Mouse (Mus musculus) stomach, postnatal 0 days (tissue): ENCODE results near the gene Ccl9. TPM values are rescaled to one million over a fixed set of nuclear protein-coding genes. Genes with fewer than 3 reads are reported as not detected.
"Not testable (repeated sequence)": the region's sequence is repeated elsewhere in the genome, so short reads cannot be mapped to it uniquely, and the experiment has no call there.

Source experiments
- ATAC-seq: fragments of 200-750 bp; cut with Nextera tagmentation; 2 replicates; pipeline ENCODE4 v1.8.0; 2017; ENCODE audit not compliant: low FRiP score, low TSS enrichment
- DNase-seq: peaks from one replicate; pipeline ENCODE4 v3.0.0-alpha.2; 2016; ENCODE audit warnings: low spot score
- H3K27ac ChIP-seq: fragments of 300-500 bp; sonication (generic); replicated peaks from 2 replicates; pipeline ENCODE4 v1.5.1; 2014; ENCODE audit warnings: mild to moderate bottlenecking, control low read depth
- H3K27me3 ChIP-seq: fragments of 300-500 bp; sonication (generic); 2 replicates; pipeline ENCODE4 v1.6.1; 2014; ENCODE audit warnings: low read length; ENCODE audit not compliant: control insufficient read depth, insufficient read depth
- H3K36me3 ChIP-seq: fragments of 300-500 bp; sonication (generic); 2 replicates; pipeline ENCODE4 v1.6.1; 2014; ENCODE audit warnings: low read length, mixed read lengths; ENCODE audit not compliant: control insufficient read depth, insufficient read depth
- H3K4me1 ChIP-seq: fragments of 300-500 bp; sonication (generic); replicated peaks from 2 replicates; pipeline ENCODE4 v1.6.1; 2014; ENCODE audit warnings: antibody characterized with exemption; ENCODE audit not compliant: control insufficient read depth, insufficient read depth
- H3K4me2 ChIP-seq: fragments of 300-500 bp; sonication (generic); replicated peaks from 2 replicates; pipeline ENCODE4 v1.6.1; 2014; ENCODE audit warnings: low read depth, mild to moderate bottlenecking, control low read depth, moderate library complexity
- H3K4me3 ChIP-seq: fragments of 300-500 bp; sonication (generic); 2 replicates; pipeline ENCODE4 v1.5.1; 2014; ENCODE audit warnings: low read depth, low read length, control low read depth
- H3K9ac ChIP-seq: fragments of 300-500 bp; sonication (generic); 2 replicates; pipeline ENCODE4 v1.6.1; 2014; ENCODE audit warnings: mild to moderate bottlenecking, low read length, control low read depth, mixed read lengths
- H3K9me3 ChIP-seq: fragments of 300-500 bp; sonication (generic); 2 replicates; pipeline ENCODE4 v1.6.1; 2016; ENCODE audit warnings: low read length; ENCODE audit not compliant: control insufficient read depth
- CTCF ChIP-seq: IDR thresholded peaks from 2 replicates; pipeline ENCODE4 v1.5.1; 2016; ENCODE audit warnings: antibody characterized with exemption, low read depth, mild to moderate bottlenecking, moderate library complexity
- EP300 ChIP-seq: optimal IDR thresholded peaks from 2 replicates; pipeline ENCODE3; 2016; ENCODE audit warnings: antibody characterized with exemption
- WGBS: fragments of 180-500 bp; shearing (Covaris S2); extraction: QIAGEN DNeasy Blood & Tissue Kit; methylation state at CpG from one replicate; pipeline ENCODE4 v1.1.7; 2014; 5-methylcytosine and 5-hydroxymethylcytosine counted together
- polyA plus RNA-seq: library from polyadenylated mRNA; unstranded; fragments of >200 nt; fragmentation: Nextera tagmentation; extraction: Ambion mirVana; gene quantifications from 2 replicates; pipeline ENCODE4 v1.2.1, GENCODE M21; 2015

Ccl9 gene
- polyA plus RNA-seq, 1 experiment from 2014 or later: 3.5 TPM

- no peak overlapping the region for H3K4me2 ChIP-seq
- no peaks in the 10 kb centered on the region for H3K9me3 ChIP-seq
- H3K36me3 ChIP-seq: no peaks in the 10 kb centered on the region
- no peak overlapping the region for H3K4me3 ChIP-seq
- DNase-seq: no peak
- ATAC-seq: no peak
- WGBS: 70% methylated on average over 10 of the region's 10 CpGs
- H3K9ac ChIP-seq: no peak overlapping the region
- TF ChIP-seq CTCF (no peak), EP300 (no peak)
- H3K27ac ChIP-seq: no peak overlapping the region
- H3K4me1 ChIP-seq: no peaks in the 10 kb centered on the region
- H3K27me3 ChIP-seq: no peaks in the 10 kb centered on the region
These were observed 21.4 kb downstream of the Ccl9 start for GRCm38 (mm10) chr11:83557074-83557473.

- Histone ChIP-seq H3K27ac (no peak overlapping the region), H3K4me2 (no peak overlapping the region), H3K4me3 (no peak overlapping the region), H3K27me3 (no peaks in the 10 kb centered on the region), H3K9ac (no peak overlapping the region), H3K36me3 (no peaks in the 10 kb centered on the region), H3K4me1 (no peaks in the 10 kb centered on the region), H3K9me3 (no peaks in the 10 kb centered on the region)
- peak; percentile 32; the same call in 1 of the 2 replicates for ATAC-seq
- DNase-seq: no peak
- 25% methylated on average over 8 of the region's 8 CpGs for WGBS
- no peak for TF ChIP-seq EP300
- TF ChIP-seq CTCF: peak; percentile 92
These were observed 22.2 kb downstream of the Ccl9 start for GRCm38 (mm10) chr11:83556085-83556781.

- Histone ChIP-seq H3K27ac (no peak overlapping the region), H3K27me3 (no peaks in the 10 kb centered on the region), H3K9me3 (no peaks in the 10 kb centered on the region), H3K9ac (no peak overlapping the region), H3K4me1 (no peaks in the 10 kb centered on the region), H3K4me3 (no peak overlapping the region), H3K36me3 (no peaks in the 10 kb centered on the region), H3K4me2 (no peak overlapping the region)
- DNase-seq (no peak), ATAC-seq (no peak)
- WGBS: 68% methylated on average over 5 of the region's 5 CpGs
- no peak for TF ChIP-seq EP300
- no peak for TF ChIP-seq CTCF
These were observed 26.8 kb downstream of the Ccl9 start for GRCm38 (mm10) chr11:83551668-83552067.

DNA sequence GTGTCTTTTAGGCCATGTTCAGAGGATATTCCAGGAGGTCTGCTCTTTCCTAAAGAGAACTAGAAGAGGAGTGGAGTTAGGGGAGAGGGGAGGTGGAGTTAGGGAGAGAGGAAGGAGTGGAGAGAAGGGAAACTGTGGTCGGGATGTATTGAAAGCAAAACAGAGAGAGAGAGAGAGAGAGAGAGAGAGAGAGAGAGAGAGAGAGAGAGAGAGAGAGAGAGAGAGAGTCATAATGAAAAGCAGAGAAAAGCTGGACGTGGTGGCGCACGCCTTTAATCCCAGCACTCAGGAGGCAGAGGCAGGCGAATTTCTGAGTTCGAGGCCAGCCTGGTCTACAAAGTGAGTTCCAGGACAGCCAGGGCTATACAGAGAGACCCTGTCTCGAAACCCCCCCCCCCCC lies 27.4 kb downstream of the Ccl9 start:
- H3K9ac ChIP-seq, H3K27ac ChIP-seq, DNase-seq, H3K4me3 ChIP-seq, H3K4me2 ChIP-seq, H3K9me3 ChIP-seq, H3K4me1 ChIP-seq, ATAC-seq, H3K36me3 ChIP-seq, H3K27me3 ChIP-seq: not testable (repeated sequence)
- WGBS: 85% methylated on average over 7 of the region's 7 CpGs

DNA sequence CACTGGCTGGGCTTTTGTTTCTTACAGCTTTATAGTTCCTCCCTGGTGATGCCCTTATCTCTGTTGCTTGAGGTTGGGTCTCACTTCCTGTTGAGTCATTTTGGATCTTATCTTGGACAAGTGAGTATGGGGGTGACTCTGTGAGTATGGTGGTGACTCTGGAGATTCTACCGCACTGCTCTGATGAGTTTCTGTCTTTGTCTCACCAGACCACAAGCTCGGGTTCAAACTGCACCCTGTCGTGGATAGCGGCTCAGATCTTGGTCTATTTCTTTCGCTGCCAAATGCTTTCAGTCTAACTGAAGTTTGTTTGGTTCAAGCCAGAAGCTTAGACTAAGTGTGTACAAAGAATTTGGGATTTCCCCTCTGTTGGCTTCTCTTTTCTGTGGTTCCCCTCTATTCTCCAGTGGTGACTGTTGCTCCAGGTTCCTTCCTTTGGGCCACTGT lies 28.2 kb downstream of the Ccl9 start:
- ATAC-seq: no peak
- Histone ChIP-seq H3K9me3 (no peaks in the 10 kb centered on the region), H3K27ac (no peak overlapping the region), H3K36me3 (no peaks in the 10 kb centered on the region), H3K4me3 (no peak overlapping the region), H3K9ac (no peak overlapping the region), H3K4me1 (no peaks in the 10 kb centered on the region), H3K27me3 (no peaks in the 10 kb centered on the region), H3K4me2 (no peak overlapping the region)
- DNase-seq: no peak
- TF ChIP-seq CTCF (no peak), EP300 (no peak)
- WGBS: 72% methylated on average over 5 of the region's 5 CpGs

- ATAC-seq: no peak
- Histone ChIP-seq H3K4me2 (no peak overlapping the region), H3K4me3 (no peak overlapping the region), H3K27me3 (no peaks in the 10 kb centered on the region), H3K27ac (no peak overlapping the region), H3K4me1 (no peaks in the 10 kb centered on the region), H3K9ac (no peak overlapping the region), H3K36me3 (no peaks in the 10 kb centered on the region), H3K9me3 (no peaks in the 10 kb centered on the region)
- WGBS: 44% methylated on average over 3 of the region's 3 CpGs
- DNase-seq: no peak
- TF ChIP-seq EP300 (no peak), CTCF (no peak)
These were observed 34.2 kb downstream of the Ccl9 start for GRCm38 (mm10) chr11:83544214-83544613.
